Mouse (Mus musculus): ENCODE measurements around the gene Rpl6.
A peak's percentile ranks its signal among the peaks of the same experiment; 100 is the strongest.

The Rpl6 gene

DNA sequence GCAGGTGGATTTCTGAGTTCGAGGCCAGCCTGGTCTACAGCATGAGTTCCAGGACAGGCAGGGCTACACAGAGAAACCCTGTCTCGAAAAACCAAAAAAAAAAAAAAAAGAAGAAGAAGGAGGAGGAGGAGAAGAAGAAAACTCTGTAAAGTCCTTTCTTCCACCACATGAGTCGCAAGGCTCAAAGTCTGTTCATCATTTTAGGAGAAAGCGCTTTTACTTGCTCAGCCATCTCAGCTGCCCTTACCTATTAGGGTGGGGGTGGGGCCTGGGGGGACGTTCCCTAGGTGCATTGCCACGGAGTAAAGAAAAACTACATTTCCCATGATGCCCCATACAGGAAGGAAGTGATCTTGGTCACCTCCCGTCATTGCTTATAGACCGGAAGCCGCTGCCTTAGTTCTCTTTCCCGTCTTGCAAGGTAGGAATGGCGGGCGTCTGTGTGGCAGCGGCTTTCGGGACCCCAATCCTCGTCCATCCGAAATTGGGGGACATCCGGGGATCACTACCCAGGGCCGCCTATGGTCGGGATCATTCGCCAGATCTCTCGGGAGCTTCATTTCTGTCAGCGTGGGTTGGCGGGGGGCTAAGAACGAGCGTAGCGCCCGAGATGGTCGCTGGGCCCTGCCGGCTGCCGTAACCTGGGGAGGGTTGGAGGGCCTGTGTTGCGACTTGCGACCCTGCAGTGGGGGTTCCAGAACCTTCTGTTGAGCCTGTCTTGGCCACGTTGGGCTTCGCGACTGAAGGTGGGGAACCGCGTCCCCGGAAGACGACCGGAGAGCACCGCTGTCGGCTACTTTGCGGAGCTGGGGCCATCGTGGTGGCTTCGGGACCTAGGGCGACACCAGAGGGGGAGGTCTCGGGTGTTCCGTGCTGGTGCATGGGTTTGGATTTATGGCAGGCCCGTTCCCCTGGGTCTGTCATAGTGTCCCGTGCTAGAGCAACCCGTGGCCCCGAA is at the start of gene Rpl6:
Rpl6 (plus strand) TSS at position 350 of the 958 bp plus-strand sequence.
- peak; percentile 85 for DNase-seq (ENCODE audit: low read depth, low spot score)

DNA sequence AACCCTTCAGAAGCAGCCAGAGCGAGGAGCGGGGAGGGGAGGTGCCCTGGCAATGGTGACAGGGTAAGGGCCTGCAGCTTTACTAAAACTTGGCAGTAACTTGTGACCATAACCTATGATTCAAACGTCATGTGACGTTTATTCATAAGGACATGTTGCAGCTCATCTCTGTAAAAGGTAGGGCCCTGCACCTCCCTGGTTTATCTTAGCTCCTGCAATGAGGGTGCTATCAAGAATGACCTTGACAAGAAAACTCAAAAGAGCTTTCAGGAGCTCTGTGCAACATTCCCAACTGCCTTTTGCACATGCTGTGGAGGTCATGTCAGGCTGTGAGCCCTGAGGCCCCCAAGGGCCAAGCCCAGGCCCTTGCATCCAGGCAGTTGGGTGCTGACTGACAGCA is 48.2 kb upstream of the Rpl6 start:
- DNase-seq (ENCODE audit: low read depth, low spot score): no peak

DNA sequence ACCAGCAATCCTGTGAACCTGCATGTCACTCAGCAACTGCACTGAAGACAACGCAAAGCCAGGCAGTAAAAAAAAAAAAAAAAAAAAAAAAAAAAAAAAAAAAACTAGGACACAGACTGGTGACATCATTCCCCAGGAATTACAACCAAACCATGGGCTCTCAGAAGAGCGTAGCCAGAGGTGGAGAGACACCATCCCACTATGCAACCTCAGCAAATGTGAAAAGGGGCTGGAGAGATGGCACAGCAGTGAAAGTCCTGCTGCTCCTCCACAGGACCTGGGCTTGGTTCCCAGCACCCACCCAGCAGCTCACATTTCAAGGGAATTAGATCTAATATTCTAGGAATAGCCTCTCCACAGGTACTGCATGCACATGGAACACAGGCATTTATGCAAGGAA is 47.3 kb upstream of the Rpl6 start:
- no peak for DNase-seq (ENCODE audit: low read depth, low spot score)

DNA sequence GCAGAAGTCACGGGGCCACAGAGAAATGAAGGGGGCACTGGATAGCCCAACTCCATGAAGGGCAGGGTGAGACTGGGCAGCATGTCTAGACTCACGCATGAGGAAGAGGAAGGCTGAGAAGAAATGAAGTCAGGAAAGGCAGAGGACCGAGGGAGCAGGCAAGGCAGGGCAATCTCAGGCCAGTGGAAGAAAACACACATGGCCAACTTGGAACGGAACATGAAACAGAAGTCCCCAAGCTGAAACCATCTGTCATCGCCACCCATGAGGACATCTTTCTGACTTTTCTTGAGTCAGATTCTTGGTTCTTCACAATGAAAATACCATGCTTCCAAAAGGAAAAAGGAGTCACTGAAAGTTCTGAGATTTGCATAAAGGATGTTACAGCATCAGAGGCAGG is 46.8 kb upstream of the Rpl6 start:
- no peak for DNase-seq (ENCODE audit: low read depth, low spot score)

DNA sequence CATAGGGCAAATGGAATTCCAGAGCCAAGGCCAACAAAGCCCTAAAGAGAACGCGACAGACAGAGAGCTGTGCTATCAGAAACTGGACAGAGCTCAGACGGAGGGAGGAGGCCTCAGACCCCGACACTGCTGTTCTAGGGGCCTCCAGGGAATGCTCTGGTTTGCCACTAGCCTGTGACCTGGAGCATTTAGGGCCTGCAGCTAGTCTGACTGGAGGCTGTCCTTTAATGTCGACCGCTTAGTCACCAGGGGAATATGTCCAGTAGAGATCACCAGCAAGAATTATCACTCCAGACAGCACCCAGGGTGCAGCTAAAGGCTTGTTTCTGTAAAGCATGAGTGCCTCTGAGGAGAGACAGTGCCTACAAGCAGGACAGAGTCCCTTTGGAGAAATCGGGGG is 45.3 kb upstream of the Rpl6 start:
- no peak for DNase-seq (ENCODE audit: low read depth, low spot score)

DNA sequence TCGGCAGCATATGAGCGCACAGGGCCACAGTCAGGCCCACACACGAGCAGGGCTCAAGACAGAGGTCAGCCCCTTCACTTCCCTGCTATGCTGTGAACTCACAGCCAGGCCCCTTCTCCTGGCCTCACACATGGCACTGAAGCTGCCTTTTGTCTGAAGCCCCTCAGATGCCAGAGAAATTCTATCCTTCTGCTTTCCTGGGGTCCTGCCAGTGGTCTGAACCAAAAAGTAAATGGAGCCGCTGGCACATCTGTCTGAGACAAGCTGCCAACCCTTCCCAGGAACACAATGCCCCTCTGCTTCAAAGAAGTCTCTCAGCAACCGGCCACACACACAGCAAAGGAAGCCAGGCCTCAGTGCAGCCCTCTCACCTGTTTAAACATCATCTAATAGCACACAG is 42.0 kb upstream of the Rpl6 start:
- DNase-seq (ENCODE audit: low read depth, low spot score): no peak

DNA sequence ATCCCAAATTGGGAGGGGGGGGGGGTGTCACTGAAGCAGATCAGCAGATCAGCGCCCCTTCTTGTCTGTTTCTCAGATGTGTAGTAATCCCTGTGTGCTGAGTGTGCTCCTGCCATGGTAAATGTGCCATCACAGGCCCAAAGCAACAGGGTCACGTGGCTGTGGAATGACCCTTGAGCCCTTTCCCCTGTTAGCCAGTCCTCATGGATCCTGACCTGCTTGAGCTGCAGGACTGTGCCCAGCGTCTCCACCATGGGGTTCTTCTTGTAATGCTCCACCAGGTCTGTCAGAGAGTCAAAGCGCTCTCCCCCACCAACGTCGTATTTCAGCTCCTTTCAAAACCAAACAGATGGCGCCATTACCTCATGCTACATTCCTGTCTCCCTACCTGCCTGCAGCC is 41.4 kb upstream of the Rpl6 start:
- DNase-seq (ENCODE audit: low read depth, low spot score): no peak

DNA sequence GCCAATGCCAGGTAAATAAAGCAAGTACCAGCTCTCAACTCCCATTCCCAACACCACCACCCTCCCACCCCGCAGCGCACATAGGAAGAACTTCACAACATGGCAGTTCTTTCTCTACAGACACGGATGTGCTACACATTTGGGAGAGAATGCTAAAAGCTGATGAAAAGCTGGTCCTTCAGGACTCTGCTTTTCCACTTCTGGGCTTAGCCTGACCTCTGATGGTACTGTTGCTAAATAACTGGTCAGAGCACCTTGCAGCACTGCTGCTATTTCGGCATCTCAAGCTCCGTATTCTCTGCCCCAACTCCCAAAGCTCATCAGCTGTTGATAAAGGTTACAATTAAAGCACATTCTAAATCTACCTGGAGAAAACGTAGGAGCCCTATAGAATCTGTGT is 37.4 kb upstream of the Rpl6 start:
- DNase-seq (ENCODE audit: low read depth, low spot score): no peak

DNA sequence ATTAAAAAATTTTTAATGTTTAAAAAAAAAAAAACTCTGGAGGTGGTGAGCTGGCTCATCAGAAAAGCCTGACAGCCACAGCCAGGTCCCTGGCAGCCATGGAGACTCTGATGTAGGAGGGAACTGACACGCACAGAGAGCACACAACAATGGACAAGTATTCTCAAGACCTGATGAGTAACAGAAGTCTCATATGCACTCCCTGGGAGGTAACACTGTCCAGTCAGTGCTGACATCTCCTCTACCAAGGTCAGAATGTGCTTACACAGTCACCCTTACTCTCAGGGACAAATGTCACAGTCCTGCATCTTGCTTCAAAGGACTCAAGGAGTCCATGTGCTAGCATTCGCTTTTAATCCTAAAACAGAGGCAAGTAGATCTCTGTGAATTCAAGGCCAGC is 34.7 kb upstream of the Rpl6 start:
- no peak for DNase-seq (ENCODE audit: low read depth, low spot score)

DNA sequence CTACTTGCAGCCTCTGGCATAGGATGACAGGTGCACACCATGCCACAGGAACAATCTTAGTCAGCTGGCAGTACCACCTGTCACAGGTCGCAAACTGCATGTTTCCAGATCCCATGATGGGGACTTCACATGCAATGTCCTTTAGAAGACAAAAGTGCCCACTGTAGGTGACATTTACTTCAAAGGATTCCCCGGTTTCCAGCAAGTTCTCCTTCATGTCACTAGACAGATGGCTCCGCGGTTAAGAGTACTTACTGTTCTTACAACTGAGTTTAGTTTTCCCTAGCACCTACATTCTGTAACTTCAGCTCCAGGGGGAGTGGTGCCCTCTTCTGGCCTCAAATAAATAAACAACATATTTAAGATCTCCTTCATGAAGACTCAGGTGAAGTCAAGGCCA is 31.4 kb upstream of the Rpl6 start:
- no peak for DNase-seq (ENCODE audit: low read depth, low spot score)

DNA sequence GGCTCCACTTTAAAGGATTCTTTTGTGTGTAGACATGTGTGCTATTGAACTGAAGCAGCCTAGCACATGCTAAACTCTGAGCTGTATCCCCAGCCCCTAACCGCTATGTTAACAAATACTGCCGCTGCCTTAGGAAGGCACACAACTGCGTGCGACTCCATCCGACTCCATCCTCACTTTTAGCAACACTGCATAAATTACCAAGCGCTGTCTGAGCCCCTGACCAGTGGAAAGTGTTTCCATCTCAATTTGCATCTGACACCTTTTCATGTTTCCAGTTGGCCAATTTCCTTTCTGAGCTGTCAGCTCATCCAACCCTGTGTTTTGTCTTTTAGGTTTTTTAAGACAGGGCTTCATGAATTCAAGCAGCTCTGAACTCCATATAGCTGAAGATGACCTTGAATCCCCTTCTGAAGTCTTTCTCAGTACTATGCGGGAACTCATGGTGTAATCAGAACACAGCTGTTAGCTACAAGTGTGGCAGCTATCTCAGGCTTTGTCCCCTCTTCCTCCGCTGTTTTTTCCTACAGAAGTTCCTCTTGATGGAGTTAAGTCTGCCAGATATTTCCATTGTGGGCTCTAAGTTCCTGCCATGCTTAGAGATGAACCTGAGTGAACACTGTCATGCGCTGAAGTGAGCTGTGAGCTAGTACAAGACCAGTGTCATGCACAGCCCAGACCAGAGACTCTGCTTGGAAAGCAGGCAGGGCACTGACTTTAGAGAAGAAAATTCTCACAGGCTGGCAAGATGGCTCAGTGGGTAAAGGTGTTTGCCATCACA is 25.0 kb upstream of the Rpl6 start:
- no peak for DNase-seq (ENCODE audit: low read depth, low spot score)

DNA sequence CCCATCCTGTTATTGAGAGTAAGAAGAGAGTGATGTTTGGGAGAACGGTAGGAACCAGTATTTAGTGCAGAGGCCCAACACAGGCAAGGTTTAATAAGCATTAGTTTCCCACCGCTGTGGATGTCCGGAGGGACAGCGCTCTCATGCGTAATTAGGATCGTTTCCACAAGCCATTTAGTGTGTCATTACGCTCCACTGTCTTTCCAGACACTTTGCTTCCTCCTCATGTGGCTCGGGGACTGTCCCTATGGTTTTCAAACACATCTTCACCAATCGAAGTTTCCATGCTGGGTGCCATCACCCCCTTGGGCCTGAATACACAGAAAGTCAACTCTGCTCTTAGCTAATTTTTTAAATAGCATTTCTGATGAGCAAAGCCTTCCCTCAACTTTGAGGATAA is 21.0 kb upstream of the Rpl6 start:
- DNase-seq (ENCODE audit: low read depth, low spot score): no peak

DNA sequence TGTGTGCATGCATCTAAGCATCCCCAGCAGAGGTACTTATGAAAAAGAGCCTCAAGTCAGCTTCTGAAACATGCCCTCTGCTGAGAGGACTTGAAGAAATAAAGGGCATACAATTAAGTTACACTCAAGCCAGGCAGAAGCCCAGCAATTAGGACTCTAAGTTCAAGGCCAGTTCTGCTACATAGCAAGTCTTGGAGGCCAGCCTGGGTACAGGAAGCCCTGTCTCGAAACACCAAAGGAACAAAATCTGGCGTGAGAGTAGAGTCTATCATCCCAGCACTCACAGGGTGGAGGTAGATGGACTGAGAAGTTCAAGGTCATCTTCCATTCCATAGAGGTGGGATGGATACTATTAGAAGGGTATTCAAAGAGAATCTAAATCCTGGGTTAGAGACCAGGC is 19.9 kb upstream of the Rpl6 start:
- no peak for DNase-seq (ENCODE audit: low read depth, low spot score)

DNA sequence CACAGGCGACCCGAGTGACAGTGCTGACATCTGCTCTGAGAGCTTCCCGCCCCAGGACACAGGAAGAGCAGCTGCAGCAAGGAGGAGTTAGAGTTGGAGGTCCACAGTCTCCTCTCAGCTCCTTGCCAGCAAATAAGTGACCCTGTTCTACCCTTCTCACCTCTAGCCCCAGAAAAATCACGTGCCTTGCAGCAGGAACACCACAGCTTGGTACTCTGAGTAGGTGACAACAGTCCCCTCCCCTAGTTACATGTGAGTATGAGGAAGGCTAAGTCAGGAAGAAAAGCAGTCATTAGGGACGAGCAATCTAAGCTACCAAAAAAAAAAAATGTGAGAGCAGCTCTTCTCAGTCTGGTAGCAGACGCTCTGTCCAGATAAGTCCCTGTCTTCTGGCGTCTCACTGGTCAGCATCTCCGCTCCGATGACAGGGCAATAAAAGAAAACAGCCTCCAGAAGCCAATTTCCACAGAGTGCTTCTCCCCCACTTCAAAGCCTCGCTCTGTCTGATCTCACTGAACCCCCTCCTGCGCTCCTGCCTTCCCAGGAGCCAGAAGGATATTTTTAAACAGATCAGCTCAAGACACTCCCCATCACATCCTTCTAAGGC is 19.2 kb upstream of the Rpl6 start:
- DNase-seq (ENCODE audit: low read depth, low spot score): no peak

DNA sequence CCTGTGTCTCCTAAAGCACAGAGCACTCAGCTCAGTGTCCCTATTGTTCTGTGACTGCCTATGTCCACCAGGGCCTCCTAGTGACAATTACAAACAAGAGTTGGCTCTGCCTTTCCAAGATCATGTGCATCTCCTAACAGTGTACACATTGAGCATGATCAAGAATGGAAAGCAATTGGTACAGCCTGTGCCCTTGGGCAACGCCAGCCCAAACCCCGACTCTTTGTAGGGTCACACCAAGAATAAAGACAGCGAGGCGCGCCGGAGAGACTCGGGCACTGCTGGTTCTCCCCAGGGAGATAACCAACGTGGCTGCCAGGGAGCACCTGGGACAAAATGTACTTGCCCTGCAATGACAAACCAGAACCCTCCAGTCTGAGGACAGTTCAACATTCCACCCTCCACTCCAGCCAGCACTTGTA is 16.7 kb upstream of the Rpl6 start:
- no peak for DNase-seq (ENCODE audit: low read depth, low spot score)

DNA sequence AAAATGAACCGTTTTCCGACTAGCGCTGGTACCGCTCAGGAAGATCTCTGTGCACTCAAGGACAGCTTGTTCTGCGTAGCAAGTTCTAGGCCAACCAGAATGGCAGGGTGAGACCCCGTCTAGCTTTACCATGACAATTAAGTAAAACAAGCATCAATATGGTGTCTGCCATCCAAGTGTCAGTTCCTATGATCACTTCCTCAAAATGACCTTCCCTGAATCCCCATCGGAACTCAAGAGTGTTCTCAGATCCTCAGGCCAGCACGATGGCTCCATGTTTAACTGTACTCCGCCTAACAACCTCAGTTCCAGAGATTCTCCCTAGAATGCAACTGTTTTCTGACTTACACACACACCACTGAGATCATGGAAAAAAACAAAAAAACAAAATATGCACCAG is 16.0 kb upstream of the Rpl6 start:
- DNase-seq (ENCODE audit: low read depth, low spot score): no peak

DNA sequence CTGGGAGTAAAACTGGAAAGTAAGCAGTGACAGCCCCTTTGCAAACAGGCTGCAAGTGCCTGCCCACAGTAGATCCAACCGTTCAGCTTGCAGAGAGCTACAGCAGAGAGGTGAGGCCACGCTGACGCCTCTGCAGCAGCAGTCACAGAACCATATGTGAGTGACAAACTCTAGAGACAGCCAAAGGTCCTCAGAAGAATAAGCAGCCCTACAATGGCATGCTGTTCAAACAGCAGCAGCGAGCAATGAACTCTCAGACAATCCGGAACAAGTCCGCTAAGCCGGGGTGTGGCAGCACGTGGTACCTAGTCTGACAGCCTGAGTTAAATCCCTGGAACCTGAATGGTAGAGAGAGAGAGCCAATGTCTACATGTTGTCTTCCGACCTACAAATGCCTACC is 15.1 kb upstream of the Rpl6 start:
- DNase-seq (ENCODE audit: low read depth, low spot score): no peak

DNA sequence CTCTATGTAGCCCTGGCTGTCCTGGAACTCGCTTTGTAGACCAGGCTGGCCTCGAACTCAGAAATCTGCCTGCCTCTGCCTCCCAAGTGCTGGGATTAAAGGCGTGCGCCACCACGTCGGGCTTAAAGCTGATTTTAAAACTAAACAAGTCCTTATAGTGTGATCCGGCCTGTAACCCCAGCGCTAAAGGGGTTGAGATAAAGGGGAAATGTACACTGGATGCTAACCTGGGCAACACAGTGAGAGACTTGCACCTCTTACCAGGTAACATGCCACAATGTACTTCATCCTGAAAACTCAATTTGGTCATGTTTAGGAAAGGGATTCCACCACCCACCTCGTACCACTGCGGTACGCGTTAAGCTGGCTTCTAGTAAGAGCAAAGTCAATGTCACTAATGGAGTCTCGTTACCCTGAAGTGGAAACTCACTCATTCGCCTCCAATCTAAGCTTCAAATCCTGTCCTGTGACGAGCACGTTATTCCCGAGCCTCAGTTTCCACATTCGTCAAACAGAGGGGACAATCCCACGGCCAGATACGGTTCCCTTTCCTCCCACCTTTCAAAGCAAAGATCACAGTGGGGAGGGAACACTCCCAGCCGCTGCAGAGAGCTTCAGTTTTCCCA is 14.0 kb upstream of the Rpl6 start:
- DNase-seq (ENCODE audit: low read depth, low spot score): no peak

DNA sequence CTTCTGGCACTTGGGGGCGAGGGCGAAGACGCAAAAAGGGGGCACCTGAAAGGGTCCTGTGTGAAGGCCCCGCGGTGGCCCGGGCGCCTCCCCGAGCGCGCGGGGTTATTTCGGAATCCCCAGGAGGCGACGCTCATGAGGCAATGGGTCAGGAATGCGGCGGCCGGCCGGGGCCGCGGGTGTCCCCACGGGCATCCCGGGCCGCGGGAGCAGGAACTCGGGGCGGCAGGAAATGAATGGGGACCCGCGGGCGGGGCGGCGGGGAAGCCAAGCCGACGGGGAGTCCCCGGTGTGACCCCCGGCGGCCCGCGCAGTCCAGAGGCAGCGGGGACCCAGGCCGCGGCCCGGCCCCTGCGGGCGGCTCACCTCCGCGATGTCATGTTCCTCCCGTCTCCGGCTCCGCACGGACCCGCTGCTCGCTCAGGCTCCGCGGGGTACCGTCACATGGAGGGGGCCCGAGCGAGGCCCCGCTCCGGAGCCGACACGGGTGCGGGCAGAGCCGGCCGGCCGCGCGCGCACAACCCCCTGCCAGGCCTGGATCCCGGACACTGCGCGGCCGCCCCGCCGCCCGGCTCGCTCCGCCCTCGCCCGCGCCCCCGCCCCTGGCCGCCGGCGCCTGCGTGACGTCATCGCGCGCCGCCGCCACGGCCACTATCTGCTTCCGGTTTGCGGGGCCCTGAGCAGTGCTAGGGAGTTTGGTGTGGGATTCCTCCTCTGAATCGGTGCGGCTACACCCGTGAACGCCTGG is 13.3 kb upstream of the Rpl6 start, which contains the start of gene Ptpn11:
Ptpn11 (minus strand) TSS at position 562 of the 748 bp plus-strand sequence.
- DNase-seq (ENCODE audit: low read depth, low spot score): peak; percentile 69

DNA sequence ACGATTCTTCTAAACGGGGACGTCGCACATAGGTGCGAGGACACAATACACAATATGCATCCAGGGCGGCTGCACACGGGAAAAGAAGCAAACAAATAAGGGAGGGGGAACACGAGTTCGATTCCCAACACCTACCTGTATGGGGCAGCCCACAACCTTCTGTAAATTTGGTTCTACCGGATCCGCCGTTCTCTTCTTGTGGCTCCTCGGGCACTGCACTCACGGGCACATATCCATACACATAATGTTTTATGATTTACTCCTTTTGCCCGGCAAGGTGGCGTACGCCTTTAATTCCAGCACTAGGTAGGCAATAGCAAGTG is 12.7 kb upstream of the Rpl6 start:
- DNase-seq (ENCODE audit: low read depth, low spot score): no peak

DNA sequence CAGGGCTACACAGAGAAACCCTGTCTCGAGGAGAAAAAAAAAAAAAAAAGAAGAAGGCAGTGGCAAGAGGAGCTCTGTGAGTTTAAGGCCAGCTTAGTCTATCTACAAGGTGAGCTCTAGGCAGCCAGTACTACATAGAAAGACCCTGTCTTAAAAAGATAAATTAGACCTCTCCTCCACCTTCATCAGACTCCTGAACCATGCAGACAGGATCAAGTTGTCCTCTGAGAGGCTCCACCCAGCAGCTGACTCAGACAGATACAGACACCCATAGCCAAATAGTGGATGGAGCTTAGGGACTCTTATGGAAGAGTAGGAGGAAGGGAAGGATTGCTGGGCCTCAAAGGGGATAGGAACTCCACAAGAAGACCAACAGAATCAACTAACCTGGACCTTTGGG is 10.1 kb upstream of the Rpl6 start:
- no peak for DNase-seq (ENCODE audit: low read depth, low spot score)
